34 mouse cellular contexts compared by ENCODE assay signal in the genomic region with DNA sequence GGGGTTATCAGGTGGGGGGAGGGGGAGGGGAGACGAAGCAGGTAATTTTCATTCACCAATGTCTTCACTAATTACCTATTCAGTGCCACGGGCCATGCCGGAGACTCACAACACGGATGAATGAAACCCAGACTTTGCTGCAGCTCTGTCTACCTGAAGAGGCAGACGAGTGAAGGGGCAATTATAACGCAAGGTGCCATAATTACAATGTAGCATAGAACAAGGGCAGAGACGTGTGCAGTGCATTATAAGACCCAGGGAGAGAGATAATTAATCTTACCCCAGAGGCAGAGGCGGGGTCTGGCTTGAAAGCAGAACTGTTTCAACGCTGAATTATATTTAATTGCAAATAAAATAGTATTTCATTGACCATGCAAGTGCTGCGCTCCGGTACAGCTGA. TPM values are rescaled to one million over a fixed set of nuclear protein-coding genes. Genes with fewer than 3 reads are reported as not detected.
DNase-seq lines count a peak whose midpoint lies in the region; ATAC-seq and TF ChIP-seq lines count a peak whose summit lies in the region.
"Had no signal": no experiment of that assay in that cellular context is flagged by ENCODE, and none has a peak within 500 bp of the region (broad histone marks: within the 10 kb centered on the region; RNA-seq: fewer than 3 reads in every experiment).

No protein-coding gene starts in this region.

- no peak overlapping the region for H3K9ac ChIP-seq in midbrain, embryonic 13.5 days (replicated peaks)
- no peak overlapping the region for H3K9ac ChIP-seq in forebrain, embryonic 14.5 days (ENCODE audit: low read length)
- H3K9ac ChIP-seq in hindbrain, embryonic 14.5 days: no peak overlapping the region
- no peak overlapping the region for H3K9ac ChIP-seq in neural tube, embryonic 15.5 days (replicated peaks)
- no peak overlapping the region for H3K9ac ChIP-seq in heart, adult 2 months (ENCODE audit: low read depth, low read length)
- H3K9ac ChIP-seq: embryonic facial prominence, embryonic 13.5 days; kidney, embryonic 15.5 days had no signal

- intact Hi-C loops in gastrocnemius, adult 2 months (cut with DNase I): no loop called here
- intact Hi-C loops in heart, adult 2 months (cut with DNase I): no loop called here

- TF ChIP-seq POLR2A in heart, adult 2 months (IDR thresholded peaks at IDR 0.05; ENCODE audit: insufficient read depth, low read depth, low read length): no peak

- H3K27me3 ChIP-seq in midbrain, embryonic 13.5 days: no peaks in the 10 kb centered on the region
- H3K27me3 ChIP-seq in midbrain, embryonic 10.5 days (ENCODE audit: low read depth, poor library complexity, severe bottlenecking): no peaks in the 10 kb centered on the region
- H3K27me3 ChIP-seq in forebrain, embryonic 14.5 days (replicated peaks; ENCODE audit: control insufficient read depth, insufficient read depth, low read length): no peaks in the 10 kb centered on the region
- H3K27me3 ChIP-seq in hindbrain, embryonic 14.5 days (ENCODE audit: control insufficient read depth, insufficient read depth, low read length): no peaks in the 10 kb centered on the region
- H3K27me3 ChIP-seq in neural tube, embryonic 15.5 days (replicated peaks): no peaks in the 10 kb centered on the region
- H3K27me3 ChIP-seq in heart, adult 2 months (ENCODE audit: control insufficient read depth, insufficient read depth, low read length): no peaks in the 10 kb centered on the region
- H3K27me3 ChIP-seq: embryonic facial prominence, embryonic 13.5 days; kidney, embryonic 15.5 days had no signal

- peak; percentile 53; the same call in 1 of the 2 replicates for ATAC-seq in midbrain, embryonic 13.5 days
- no peak for ATAC-seq in forebrain, embryonic 14.5 days
- no peak for ATAC-seq in hindbrain, embryonic 14.5 days (ENCODE audit: low FRiP score)
- ATAC-seq in neural tube, embryonic 15.5 days (ENCODE audit: low FRiP score): no peak

- H3K4me3 ChIP-seq in midbrain, embryonic 13.5 days (replicated peaks): no peak overlapping the region
- H3K4me3 ChIP-seq in midbrain, embryonic 10.5 days: no peak overlapping the region
- no peak overlapping the region for H3K4me3 ChIP-seq in forebrain, embryonic 14.5 days (ENCODE audit: low read depth, low read length)
- no peak overlapping the region for H3K4me3 ChIP-seq in hindbrain, embryonic 14.5 days (replicated peaks; ENCODE audit: low read length)
- H3K4me3 ChIP-seq in neural tube, embryonic 15.5 days (replicated peaks): no peak overlapping the region
- H3K4me3 ChIP-seq in gastrocnemius, adult 2 months: no peak overlapping the region
- no peak overlapping the region for H3K4me3 ChIP-seq in heart, adult 2 months
- H3K4me3 ChIP-seq: embryonic facial prominence, embryonic 13.5 days; erythroblast, embryonic 14.5 days; kidney, embryonic 15.5 days had no signal

- DNase-seq in midbrain, embryonic 10.5 days (ENCODE audit: low spot score): no peak
- peak; percentile 29 for DNase-seq in forebrain, embryonic 14.5 days (ENCODE audit: low spot score)
- DNase-seq in hindbrain, embryonic 14.5 days (ENCODE audit: low spot score): no peak
- DNase-seq in gastrocnemius, adult 2 months: no peak
- DNase-seq in heart, adult 2 months: no peak
- DNase-seq: adrenal gland, adult 2 months; B cell, adult 2 months; cerebellum, adult 18-20 months; cerebellum, postnatal 25 days; embryo, embryonic 11 days; kidney, adult 11 months; kidney, postnatal 36 days; layer of hippocampus, postnatal 36 days; retina, postnatal 1 day; thymus, postnatal 14 days had no signal

- no peak for TF ChIP-seq EP300 in heart, adult 2 months (IDR thresholded peaks at IDR 0.05; ENCODE audit: insufficient read depth, low read depth, low read length)

- H3K4me2 ChIP-seq in midbrain, embryonic 13.5 days (replicated peaks): no peak overlapping the region
- H3K4me2 ChIP-seq in forebrain, embryonic 14.5 days (ENCODE audit: low read length): no peak overlapping the region
- no peak overlapping the region for H3K4me2 ChIP-seq in hindbrain, embryonic 14.5 days (replicated peaks)
- no peak overlapping the region for H3K4me2 ChIP-seq in neural tube, embryonic 15.5 days
- H3K4me2 ChIP-seq: embryonic facial prominence, embryonic 13.5 days; heart, embryonic 11.5 days; kidney, embryonic 15.5 days had no signal

- H3K9me3 ChIP-seq in midbrain, embryonic 13.5 days: no peaks in the 10 kb centered on the region
- H3K9me3 ChIP-seq in midbrain, embryonic 10.5 days (replicated peaks): no peaks in the 10 kb centered on the region
- H3K9me3 ChIP-seq in forebrain, embryonic 14.5 days (replicated peaks; ENCODE audit: control insufficient read depth, low read length): no peaks in the 10 kb centered on the region
- H3K9me3 ChIP-seq in hindbrain, embryonic 14.5 days (ENCODE audit: control insufficient read depth, low read length): no peaks in the 10 kb centered on the region
- H3K9me3 ChIP-seq in neural tube, embryonic 15.5 days (replicated peaks): no peaks in the 10 kb centered on the region
- H3K9me3 ChIP-seq: embryonic facial prominence, embryonic 13.5 days; kidney, embryonic 15.5 days had no signal

- H3K27ac ChIP-seq in midbrain, embryonic 13.5 days: peak overlapping the region; percentile 70
- no peak overlapping the region for H3K27ac ChIP-seq in midbrain, embryonic 10.5 days (replicated peaks)
- peak overlapping the region; percentile 48; the same call in 1 of the 2 replicates for H3K27ac ChIP-seq in forebrain, embryonic 14.5 days (ENCODE audit: low read depth, low read length)
- peak overlapping the region; percentile 73 for H3K27ac ChIP-seq in hindbrain, embryonic 14.5 days
- peak overlapping the region; percentile 11; the same call in 1 of the 2 replicates for H3K27ac ChIP-seq in neural tube, embryonic 15.5 days (replicated peaks)
- no peak overlapping the region for H3K27ac ChIP-seq in gastrocnemius, adult 2 months
- H3K27ac ChIP-seq in heart, adult 2 months: no peak overlapping the region
- H3K27ac ChIP-seq: embryonic facial prominence, embryonic 13.5 days; kidney, embryonic 15.5 days had no signal

- H3K4me1 ChIP-seq in midbrain, embryonic 13.5 days (replicated peaks): peaks cover 14% of the 10 kb centered on the region
- 0 out of 2 replicates have a peak, but pooled peaks cover 3% of the 10 kb centered on the region for H3K4me1 ChIP-seq in midbrain, embryonic 10.5 days
- H3K4me1 ChIP-seq in forebrain, embryonic 14.5 days (ENCODE audit: control insufficient read depth, insufficient read depth, low read length): no peaks in the 10 kb centered on the region; the same call in 1 of the 2 replicates
- H3K4me1 ChIP-seq in hindbrain, embryonic 14.5 days (replicated peaks; ENCODE audit: control insufficient read depth, insufficient read depth, low read length): peaks cover 11% of the 10 kb centered on the region; the same call in 1 of the 2 replicates
- peaks cover 25% of the 10 kb centered on the region for H3K4me1 ChIP-seq in neural tube, embryonic 15.5 days
- no peaks in the 10 kb centered on the region for H3K4me1 ChIP-seq in heart, adult 2 months (ENCODE audit: control insufficient read depth, insufficient read depth, low read length)
- H3K4me1 ChIP-seq: embryonic facial prominence, embryonic 13.5 days had no signal

- no peaks in the 10 kb centered on the region for H3K36me3 ChIP-seq in midbrain, embryonic 13.5 days
- H3K36me3 ChIP-seq in midbrain, embryonic 10.5 days: no peaks in the 10 kb centered on the region
- no peaks in the 10 kb centered on the region for H3K36me3 ChIP-seq in forebrain, embryonic 14.5 days (ENCODE audit: control insufficient read depth, insufficient read depth, low read length)
- no peaks in the 10 kb centered on the region for H3K36me3 ChIP-seq in hindbrain, embryonic 14.5 days (replicated peaks; ENCODE audit: control insufficient read depth, insufficient read depth)
- no peaks in the 10 kb centered on the region for H3K36me3 ChIP-seq in neural tube, embryonic 15.5 days
- no peaks in the 10 kb centered on the region for H3K36me3 ChIP-seq in heart, adult 2 months (ENCODE audit: control insufficient read depth, insufficient read depth, low read length)
- H3K36me3 ChIP-seq: embryonic facial prominence, embryonic 13.5 days; kidney, embryonic 15.5 days had no signal

- no peaks in the 10 kb centered on the region for H3K79me2 ChIP-seq in heart, adult 2 months (replicated peaks; ENCODE audit: control insufficient read depth, insufficient read depth, low read length)

- WGBS in midbrain, embryonic 13.5 days: 55% methylated on average over 11 of the region's 11 CpGs
- WGBS in midbrain, embryonic 10.5 days: 84% methylated on average over 11 of the region's 11 CpGs
- WGBS in forebrain, embryonic 14.5 days: 36% methylated on average over 11 of the region's 11 CpGs
- WGBS in hindbrain, embryonic 14.5 days: 44% methylated on average over 11 of the region's 11 CpGs
- WGBS in neural tube, embryonic 15.5 days: 37% methylated on average over 11 of the region's 11 CpGs
- 74% methylated on average over 11 of the region's 11 CpGs for WGBS in heart, adult 2 months

- no peak for TF ChIP-seq CTCF in gastrocnemius, adult 2 months (IDR thresholded peaks at IDR 0.05)
- no peak for TF ChIP-seq CTCF in heart, adult 2 months (IDR thresholded peaks at IDR 0.05)

RNA-seq across cellular contexts. Expression of a gene that starts 27.9 kb away (rescaled TPM):
- 6.9 and 8.1 TPM in 2 replicates for polyA plus RNA-seq in midbrain, embryonic 13.5 days (2015; fragmentation: Nextera tagmentation; extraction: Ambion mirVana)
- 0.98 and 2.1 TPM in 2 replicates for polyA plus RNA-seq in midbrain, embryonic 10.5 days (2016; fragmentation: Nextera tagmentation; extraction: Ambion mirVana)
- polyA plus RNA-seq in forebrain, embryonic 14.5 days (2014; fragmentation: Nextera tagmentation; extraction: Ambion mirVana): 1.7 and 2.3 TPM in 2 replicates
- 7.1 and 8.9 TPM in 2 replicates for polyA plus RNA-seq in hindbrain, embryonic 14.5 days (2014; fragmentation: Nextera tagmentation; extraction: Ambion mirVana)
- 13.0 and 17.8 TPM in 2 replicates for polyA plus RNA-seq in neural tube, embryonic 15.5 days (2015; fragmentation: Nextera tagmentation; extraction: Ambion mirVana)
- total RNA-seq in gastrocnemius, adult 2 months (2021): 1 to 10 TPM; 1.2 to 3.2 TPM
- 1 to 10 TPM in 1 of 2 experiments, under 1 TPM in 1; 0.97 to 1.4 TPM for total RNA-seq in heart, adult 2 months (2021)
- 0.49 and 0.94 TPM in 2 replicates for polyA plus RNA-seq in heart, adult 2 months (2012; rRNA removed)
- total RNA-seq: CH12.LX, MEL had no signal
- polyA plus RNA-seq: erythroblast, embryonic 14.5 days had no signal

RNA-seq across cellular contexts. Expression of a gene that starts 37.1 kb away (rescaled TPM):
- 0.13 TPM in 1 of 2 replicates, not detected in the other for polyA plus RNA-seq in midbrain, embryonic 13.5 days (2015; fragmentation: Nextera tagmentation; extraction: Ambion mirVana)
- not detected in 2 replicates for polyA plus RNA-seq in midbrain, embryonic 10.5 days (2016; fragmentation: Nextera tagmentation; extraction: Ambion mirVana)
- not detected in 2 replicates for polyA plus RNA-seq in forebrain, embryonic 14.5 days (2014; fragmentation: Nextera tagmentation; extraction: Ambion mirVana)
- polyA plus RNA-seq in hindbrain, embryonic 14.5 days (2014; fragmentation: Nextera tagmentation; extraction: Ambion mirVana): 0.29 TPM in 1 of 2 replicates, not detected in the other
- polyA plus RNA-seq in neural tube, embryonic 15.5 days (2015; fragmentation: Nextera tagmentation; extraction: Ambion mirVana): 0.24 TPM in 1 of 2 replicates, not detected in the other
- not detected for total RNA-seq in gastrocnemius, adult 2 months (2021)
- total RNA-seq in heart, adult 2 months (2021): not detected
- polyA plus RNA-seq in heart, adult 2 months (2012; rRNA removed): not detected in 2 replicates
- total RNA-seq: adrenal gland, adult 2 months; CH12.LX; gastrocnemius, adult 8-10 months; layer of hippocampus, adult 8-10 months; layer of hippocampus, postnatal 36 days; left cerebral cortex, postnatal 10 days; liver, adult 2 months; megakaryocyte progenitor cell, adult 5-6 weeks; MEL had no signal
- polyA plus RNA-seq: embryonic facial prominence, embryonic 13.5 days; erythroblast, embryonic 14.5 days; gonadal fat pad, adult 2 months; heart, embryonic 11.5 days; heart, postnatal 0 days; kidney, embryonic 15.5 days; limb, embryonic 11.5 days; liver, adult 2 months; liver, embryonic 16.5 days; lung, embryonic 16.5 days; spleen, adult 2 months had no signal

Comparison
In these comparisons a context has a peak if more than half of its experiments do, and no peak if none do; other contexts are left out.
1. H3K27ac ChIP-seq: peak in midbrain, embryonic 13.5 days (single experiment), forebrain, embryonic 14.5 days (single experiment), hindbrain, embryonic 14.5 days (single experiment) and neural tube, embryonic 15.5 days (single experiment); none in midbrain, embryonic 10.5 days (single experiment), gastrocnemius, adult 2 months (single experiment) and heart, adult 2 months (single experiment).